Mouse (Mus musculus) spleen, postnatal 10 days (tissue): ENCODE measurements around the gene Rela.
"Not testable (repeated sequence)": the region's sequence is repeated elsewhere in the genome, so short reads cannot be mapped to it uniquely, and the experiment has no call there.

ENCODE experiments used
- DNase-seq, 2 experiments: peaks; one replicate each; pipeline ENCODE4 v3.0.0; 2021 to 2022; ENCODE audit warnings: low spot score in 2 of 2

Gene Rela

DNA sequence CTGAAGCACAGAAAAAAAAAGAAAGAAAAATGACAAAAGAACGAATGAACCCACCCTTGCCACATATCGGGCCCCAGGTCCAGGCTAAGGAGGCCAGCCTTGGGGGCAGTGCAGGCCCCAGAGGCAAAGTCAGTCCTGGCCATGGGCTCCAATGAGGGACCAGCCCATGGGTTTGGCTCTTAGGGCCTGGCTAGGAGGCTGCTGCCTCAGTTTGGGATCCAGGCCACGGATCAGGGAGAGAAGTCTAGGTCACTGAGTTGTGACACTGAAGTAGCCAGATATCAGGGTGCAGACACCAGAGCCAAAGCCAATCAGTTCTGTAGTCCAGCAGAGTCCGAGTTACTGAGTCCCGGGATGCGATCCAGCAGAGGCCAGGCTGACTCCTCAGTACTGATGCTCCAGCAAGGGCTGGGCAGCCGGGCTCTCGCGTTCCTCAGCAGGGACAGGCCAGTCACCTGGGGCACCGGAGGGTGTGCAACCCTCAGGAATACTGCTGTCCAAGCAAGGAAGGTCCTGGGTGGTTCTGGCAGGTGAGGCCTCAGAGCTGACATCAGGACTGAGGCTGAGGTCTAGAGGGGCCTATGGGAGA, 27.5 kb downstream of the Rela start:
- DNase-seq: peak; percentile 57 to 61

DNA sequence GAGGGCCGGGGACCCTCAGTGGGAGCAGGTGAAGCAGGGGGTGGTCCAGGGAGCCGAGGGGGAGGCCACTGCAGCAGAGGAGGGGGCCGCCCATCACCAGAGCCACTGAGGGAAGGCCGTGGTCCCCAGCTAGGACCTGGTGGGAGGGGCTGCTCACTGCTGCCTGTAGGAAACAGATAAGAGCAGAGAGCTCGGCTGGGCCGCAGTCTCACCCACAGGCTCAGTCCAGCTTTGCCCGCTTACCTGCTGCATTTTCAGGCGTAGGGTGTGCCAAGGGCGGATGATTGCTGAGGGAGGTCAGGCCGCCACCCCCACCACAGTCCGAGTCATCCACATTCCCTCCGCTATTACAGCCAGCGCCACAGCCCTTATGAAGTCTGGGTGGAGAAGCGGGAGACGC, 28.2 kb downstream of the Rela start:
- peak; percentile 78 to 86 for DNase-seq

DNA sequence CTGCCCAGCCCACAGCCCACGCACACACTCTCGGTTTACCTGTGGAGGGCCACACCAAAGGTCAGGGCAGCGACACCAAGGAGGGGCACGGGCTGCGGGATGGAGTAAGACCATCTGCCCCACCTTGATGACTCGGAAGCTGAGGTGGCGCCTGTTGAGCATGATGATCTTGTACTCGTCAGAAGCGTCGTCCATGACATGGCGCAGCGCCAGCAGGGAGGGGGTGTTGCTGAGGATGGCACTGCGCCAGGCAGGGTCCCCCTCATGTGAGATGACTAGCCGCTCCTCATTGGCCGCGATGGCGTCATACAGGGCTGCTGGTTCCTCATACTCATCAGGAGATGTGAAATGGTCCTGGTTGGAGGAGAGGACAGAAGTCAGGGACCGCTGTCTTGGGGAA, 29.1 kb downstream of the Rela start:
- no peak for DNase-seq

DNA sequence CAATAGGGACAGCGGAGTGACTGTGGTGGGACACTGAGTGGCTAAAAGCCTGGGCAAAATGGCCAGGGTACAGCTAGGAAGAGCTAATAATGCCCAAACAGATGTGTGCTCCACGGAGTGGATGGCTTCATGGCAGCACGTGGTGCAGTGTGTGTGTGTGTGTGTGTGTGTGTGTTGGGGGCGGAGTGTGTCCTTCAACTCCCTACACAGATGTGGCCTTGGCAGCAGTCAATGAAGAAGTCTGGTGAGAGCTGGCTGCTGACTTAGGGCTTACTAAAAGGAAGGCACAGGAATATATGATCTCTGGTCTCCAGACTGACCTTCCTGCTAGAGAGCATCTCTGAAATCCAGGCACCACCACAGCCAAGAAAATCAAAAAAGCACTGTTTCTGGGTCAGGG, 31.1 kb downstream of the Rela start:
- no peak for DNase-seq

DNA sequence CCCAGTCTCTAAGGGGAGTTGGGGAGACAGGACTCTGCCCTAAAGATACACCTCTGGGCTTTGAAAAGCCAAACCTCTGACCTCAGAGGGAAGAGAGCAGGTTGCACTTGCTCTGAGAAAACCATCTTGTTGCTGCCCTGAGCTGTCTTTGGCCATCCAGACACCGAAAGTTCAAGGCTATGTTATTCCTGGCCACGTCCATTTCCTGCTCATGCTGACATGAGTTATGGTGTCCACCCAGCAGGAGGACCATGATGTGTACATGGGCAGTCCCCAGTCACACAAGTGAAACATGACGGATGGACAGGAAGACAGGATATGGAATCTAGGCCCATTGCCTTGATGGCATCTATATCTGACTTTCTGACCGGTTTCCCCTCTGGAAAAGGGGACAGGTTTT, 43.1 kb downstream of the Rela start:
- DNase-seq: no peak

DNA sequence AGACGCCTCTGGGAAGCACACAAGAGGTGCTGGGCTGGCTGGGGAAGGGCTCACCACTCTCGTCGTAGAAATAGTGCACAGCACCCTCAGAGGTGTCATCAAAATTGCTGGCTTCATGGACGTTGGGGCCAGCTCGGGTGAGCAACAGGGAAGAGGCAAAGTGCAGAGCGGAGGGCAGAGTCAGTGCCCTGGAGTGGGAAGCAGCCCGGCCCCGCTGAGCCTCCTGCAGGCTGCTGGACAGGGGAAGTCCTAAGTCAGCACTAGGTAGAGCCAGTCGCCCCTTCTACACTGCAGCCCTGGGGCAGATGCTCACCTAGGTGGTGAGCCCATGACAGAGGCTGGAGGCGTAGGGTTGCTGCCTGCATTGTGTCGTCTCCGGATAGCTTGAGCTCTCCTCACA, 47.0 kb downstream of the Rela start:
- DNase-seq: no peak

DNA sequence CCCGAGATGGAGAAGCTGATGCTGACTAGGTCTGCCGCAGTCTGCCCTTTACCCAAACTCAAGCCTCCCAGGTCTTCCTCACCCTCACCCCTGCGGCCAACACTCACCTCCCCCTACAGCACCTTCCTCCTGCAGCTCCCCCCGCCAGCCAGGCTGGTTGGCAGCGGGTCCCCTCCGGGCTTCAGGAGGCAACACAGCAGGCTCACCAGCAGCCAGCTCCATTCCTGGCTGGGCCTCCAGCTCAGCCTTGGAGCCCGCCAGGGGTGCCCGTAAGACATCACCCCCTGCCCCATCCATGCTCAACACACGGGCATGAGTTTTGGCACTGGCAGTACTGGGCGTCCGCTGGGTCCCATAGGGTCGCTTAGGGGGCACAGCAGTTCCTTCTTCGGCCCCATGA, 47.7 kb downstream of the Rela start:
- DNase-seq: no peak

DNA sequence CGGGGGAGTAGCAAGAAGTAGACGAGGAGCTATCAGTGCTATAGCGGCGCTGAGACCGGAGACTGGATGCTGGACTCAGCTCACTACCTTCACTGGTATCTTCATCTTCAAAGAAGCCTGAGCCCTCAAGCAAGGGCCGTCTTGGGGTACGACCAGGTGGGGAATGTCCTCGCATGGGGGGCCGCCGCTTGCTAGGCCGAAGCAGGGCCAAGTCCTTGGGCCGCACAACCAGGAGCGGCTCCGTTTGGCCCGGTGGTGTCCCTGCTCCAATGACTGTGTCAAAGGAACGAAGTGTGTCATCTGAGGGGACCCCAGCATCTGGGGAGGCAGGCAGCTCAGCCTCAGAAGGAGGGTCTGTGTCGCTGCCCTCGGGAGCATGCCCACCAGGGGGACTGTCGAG, 48.1 kb downstream of the Rela start:
- DNase-seq: no peak

DNA sequence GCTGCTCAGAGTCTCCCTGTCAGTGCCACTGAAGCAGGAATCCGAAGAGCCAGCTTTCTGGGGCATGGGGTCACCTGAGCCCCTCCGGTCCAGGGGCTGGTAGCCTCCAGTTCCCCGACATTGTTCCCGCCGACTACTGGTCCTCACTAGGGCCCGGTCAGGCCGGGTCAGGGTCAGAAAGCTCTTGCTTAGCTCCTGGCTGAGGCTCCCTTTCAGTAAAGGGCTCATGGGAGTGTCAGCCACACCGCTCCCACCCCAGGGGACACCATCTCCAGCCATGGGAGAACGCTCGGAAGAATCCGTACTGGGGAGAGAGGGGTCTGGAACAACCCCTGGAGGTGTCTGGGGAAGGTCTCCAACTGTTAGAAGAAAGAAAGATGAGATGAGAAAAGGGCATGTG, 48.6 kb downstream of the Rela start:
- DNase-seq: no peak

DNA sequence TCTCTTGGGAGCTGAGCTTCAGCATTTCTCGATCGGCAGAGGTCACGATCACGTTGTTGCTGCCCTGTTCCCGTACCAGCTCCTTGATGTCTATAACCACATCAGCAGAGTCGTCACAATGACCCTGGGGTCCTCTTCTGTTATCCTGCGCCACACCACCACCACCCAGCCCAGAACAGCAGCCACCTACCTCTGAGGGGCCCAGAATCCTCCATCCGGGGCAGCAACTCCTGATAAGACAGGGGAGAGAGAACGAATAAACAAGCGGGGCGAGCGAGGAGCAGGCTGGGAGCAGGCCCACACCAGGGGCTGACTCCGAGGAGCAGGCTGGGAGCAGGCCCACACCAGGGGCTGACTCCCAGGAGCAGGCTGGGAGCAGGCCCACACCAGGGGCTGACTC, 49.2 kb downstream of the Rela start:
- DNase-seq: no peak

DNA sequence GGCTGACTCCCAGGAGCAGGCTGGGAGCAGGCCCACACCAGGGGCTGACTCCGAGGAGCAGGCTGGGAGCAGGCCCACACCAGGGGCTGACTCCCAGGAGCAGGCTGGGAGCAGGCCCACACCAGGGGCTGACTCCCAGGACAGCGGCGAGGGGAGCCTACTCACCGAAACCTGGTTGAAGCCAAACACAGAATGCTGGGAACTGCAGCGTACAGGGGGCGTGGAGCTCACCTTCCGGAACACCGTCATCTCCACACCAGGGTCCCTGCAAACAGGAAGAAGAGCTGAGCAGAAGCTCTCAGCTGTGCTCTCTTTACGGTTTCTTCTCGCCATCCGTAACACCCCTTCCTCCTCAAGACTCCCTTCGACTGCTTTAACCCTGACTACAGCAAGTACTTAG, 49.7 kb downstream of the Rela start:
- not testable (repeated sequence) for DNase-seq

DNA sequence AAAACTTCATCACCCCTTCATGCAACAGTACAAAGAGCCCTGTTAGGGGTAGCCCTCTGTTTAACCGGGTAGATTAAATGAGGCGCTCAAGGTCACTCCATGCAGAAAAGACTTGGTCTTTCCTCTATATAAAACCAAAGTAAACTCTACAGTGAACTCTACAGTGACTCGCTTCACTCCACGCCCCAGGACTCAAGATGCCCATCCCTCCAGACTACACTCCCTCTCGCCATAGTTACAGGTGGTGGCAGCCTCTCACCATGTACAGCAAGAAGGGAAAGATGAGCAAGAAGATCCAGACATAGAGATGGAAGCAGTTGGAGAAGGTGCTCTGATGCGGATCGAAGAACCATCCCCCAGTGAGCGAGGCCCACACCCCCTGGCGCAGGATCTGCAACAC, 50.5 kb downstream of the Rela start:
- no peak for DNase-seq

DNA sequence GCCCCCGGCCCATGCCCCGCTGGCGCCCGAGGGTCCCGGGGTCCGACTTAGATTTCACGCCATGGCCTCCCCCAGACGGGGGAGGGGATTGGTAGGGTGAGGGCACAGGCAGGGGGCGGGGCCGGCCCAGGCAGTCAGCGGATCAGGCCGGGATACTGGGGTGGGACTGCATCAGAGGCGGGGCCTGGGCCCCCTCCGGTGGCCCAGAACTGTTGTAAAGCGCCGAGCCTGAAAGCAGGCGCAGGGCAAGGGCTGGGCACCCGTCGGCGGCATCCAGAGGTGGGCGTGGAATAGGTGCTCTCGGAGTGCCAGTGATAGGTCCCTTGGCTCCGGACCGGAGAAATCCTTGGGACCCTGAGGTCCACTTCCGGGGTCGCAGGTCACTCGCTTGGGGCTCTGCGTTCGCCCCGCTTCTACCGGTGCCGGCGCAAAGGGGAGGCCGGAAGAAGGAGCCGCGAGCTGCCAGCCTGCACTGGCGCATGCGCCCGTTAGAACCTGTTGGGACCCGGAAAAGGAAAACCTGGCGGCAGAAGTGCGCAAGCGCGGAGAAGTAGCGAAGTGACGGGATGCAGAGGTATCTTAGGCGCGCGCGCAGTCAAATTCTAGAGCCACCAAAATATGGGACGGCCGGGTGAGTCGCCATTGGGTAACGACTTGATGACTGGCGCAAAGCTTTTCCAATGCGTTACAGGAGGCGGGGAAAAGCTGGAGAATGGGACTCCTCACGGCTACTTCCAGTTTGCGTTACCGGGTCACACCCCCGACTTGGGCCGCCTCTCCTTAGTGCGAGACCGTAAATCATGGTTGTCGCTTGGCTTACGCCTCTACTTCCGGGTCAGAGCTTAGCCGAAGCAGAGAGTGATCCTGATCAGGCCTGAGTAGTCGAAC, 51.2 kb downstream of the Rela start, which contains the start of the genes Map3k11 and Pcnx3:
TSS of gene Map3k11 (plus strand) at position 543 of the 888 bp plus-strand sequence.
TSS of gene Pcnx3 (minus strand) at position 709 of the 888 bp plus-strand sequence.
- peak; percentile 91 to 96 for DNase-seq

DNA sequence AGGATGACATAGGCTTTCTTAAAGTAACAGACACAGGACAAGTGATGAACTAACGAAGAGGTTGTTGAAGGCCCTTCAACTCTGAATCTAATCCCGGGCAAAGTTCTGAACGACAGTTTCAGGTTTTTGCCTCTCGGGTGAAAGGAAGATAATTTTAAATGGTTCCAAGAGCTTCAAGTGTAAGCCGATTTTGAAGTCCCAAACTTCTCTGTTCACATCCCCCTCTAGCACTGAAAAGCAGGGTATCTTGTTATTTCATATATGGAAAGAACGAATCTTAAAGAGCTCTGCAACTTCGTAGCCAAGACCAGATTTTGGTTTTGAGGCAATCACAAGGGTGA, 51.8 kb downstream of the Rela start:
- DNase-seq: no peak

DNA sequence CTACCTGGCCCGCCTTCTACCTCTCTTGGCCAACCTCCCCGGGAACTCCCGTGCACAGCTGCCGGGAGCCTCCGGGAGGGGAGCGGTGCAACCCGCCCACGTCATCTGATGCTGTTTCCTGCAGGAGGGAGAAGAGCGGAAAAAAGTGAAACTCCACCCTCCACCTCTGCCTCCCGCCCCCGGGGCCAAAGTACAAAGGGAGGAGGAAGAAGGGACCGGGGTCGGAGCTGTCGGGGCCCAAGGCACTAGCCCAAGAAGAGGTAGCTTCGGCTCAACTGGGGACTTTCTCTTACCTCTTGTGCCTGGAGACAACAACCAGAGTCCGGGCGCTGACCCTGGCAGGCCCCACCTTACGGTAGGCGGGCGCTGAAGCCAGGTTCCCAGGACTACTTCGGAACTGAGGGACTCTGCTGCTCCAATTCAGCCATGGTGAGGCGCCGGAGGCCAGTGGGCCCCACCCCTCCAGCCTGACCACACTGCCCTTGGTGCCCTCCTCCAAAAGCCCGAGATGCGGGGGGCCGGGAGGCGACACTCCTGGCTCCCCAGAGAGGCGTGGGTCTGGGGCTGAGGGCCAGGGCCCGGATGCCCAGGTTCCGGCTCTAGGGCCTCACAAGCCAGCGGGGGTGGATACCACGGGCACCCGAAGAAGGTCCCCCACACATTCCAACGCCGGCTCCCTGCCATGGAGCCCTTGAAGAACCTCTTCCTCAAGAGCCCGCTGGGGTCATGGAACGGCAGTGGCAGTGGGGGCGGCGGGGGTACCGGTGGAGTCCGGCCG, 52.5 kb downstream of the Rela start:
- peak; percentile 84 to 85 for DNase-seq

DNA sequence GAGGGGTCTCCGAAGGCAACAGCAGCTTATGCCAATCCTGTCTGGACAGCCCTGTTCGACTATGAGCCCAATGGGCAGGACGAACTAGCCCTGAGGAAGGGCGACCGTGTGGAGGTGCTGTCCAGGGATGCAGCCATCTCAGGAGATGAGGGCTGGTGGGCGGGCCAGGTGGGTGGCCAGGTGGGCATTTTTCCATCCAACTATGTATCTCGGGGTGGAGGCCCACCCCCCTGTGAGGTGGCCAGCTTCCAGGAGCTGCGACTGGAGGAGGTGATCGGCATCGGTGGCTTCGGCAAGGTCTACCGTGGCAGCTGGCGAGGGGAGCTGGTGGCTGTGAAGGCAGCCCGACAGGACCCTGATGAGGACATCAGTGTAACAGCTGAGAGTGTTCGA, 53.1 kb downstream of the Rela start:
- peak in 1 of 2 experiments; percentile 46 for DNase-seq

DNA sequence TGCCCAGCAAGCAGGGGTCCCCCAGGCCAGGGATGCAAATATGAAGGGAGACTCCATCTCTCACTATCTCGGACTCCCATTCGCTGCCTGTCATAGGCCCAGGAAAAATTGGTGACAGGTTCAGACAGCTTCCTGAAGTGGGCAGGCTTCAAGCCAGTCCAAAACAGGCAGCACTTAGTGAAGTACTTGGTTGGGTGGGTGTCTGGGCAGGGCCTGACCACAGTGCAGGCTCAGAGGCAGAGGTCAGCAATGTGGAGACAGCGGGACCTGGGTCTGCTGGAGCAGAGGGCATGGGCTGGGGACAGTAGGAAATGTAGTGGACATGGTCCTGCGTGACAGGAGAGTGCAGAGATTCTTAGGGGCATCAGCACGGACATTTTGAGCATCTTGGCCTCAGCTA, 54.3 kb downstream of the Rela start:
- no peak for DNase-seq

DNA sequence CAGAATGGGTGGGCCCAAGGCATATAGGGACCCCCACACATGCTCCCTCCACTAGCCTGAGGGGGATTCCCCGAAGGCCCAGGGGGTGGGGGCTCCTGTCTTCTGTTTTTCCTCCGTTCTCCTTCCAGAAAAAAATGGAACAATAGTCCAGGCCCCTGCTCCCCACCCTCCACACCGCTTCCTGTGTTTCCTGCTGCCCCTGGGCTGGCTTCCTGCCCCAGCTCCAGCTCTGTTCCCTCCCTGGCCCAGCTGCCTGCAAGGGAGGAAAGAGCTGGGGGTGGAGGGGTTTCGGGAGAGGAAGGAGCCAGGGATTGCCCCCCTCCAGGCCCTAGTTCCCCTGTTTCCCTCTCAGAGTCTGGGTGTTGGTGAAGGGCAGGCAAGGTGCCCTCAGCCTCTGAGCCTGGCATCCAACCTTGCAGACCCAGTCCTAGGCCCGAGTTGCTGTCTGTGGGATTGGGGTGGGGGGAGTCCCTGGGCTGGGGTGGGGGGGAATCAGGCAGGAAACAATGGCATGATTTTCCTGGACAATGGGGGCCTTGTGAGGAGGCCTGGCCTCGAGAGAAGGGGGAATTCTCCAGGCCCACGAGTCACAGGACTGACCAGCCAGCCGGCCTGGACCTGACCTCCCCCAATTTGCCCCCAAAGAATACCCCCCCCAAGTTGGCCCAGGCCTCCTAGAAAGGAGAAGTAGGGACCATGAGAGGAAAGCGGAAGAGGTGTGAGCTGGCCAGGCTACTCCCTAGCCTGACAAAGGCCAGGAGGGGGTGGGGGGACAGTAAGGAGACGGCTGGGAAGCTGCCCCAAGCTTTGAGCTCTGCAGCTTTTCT, 55.0 kb downstream of the Rela start:
- DNase-seq: no peak

DNA sequence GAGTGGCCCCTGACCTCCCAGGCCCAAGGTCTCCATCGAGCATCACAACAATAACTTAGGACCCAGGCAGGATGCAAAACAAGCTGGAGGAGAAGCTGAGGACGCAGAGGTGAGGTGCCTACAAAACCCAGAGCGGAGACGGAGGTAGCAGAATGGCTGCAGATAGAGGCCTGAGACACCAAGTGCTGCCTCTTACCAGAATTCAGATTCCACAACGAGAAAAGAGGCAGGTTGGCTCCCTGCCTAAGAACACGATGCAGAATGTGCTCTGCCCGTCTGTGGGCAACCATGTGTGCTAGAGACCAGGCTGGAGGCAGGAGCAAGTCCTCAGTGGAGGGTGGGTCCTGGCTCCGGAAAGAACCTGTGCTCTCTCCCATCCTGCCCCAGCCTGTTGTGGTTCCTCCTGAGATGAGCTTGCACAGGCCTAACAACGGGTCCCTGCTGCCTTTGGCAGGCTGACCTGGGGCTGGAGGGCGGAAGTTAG, 55.7 kb downstream of the Rela start:
- DNase-seq: no peak

DNA sequence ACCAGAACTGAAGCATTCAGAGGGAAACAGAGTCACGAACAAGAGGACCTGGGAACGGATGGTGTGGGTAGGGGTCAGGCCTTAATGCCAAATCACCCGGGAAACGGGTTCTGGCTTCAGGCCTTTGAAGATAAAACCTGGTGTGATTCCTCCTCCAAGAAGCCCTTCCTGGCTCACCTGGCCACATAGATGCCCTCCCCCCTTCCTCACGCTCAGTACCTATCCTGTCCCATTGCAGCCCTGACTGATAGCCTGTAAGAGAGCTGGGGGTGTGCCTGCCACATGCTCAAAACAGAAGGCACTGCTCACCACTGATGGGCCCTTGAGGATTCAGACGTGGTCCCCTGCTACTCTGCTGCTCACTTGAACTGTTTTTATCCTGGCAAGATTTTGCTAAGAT, 56.5 kb downstream of the Rela start:
- no peak for DNase-seq

DNA sequence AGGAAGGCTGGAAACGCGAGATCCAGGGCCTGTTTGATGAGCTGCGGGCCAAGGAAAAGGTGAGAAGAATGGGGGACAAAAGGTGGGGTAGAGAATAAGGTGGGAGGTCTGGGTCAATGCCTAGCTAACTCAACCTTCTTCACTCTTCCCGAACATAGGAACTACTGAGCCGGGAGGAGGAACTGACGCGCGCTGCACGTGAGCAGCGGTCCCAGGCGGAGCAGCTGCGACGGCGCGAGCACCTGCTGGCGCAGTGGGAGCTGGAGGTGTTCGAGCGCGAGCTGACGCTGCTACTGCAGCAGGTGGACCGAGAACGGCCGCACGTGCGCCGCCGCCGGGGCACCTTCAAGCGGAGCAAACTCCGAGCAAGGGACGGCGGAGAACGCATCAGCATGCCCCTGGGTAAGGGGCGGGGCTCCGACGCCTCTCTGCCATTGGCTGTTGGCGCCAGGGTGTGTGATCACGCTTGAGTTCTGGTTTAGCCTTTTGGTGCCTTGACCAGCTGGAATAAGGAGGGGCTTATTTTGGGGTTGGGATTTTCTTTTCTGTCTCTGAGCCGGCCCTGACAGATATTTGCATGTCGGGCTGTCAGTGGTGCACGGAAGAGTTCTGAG, 58.7 kb downstream of the Rela start:
- no peak for DNase-seq
